Mouse (Mus musculus): ENCODE data around the gene Ppm1g. TPM values are rescaled to one million over a fixed set of nuclear protein-coding genes. Genes with fewer than 3 reads are reported as not detected.

Ppm1g gene
- total RNA-seq (2021) = 10 to 100 TPM; 84.9 to 85.7 TPM
- long read RNA-seq, experiment 1, transcript Ppm1g-201 (10 exons, 2,307 nt) = major isoform, 82 of 87 reads
- long read RNA-seq, experiment 1, partial matches to known transcripts = 1 of 87 reads
- long read RNA-seq, experiment 1, other reads (novel, unspliced or antisense) = 4 of 87 reads
- long read RNA-seq, experiment 2, transcript Ppm1g-201 (10 exons, 2,307 nt) = major isoform, 136 of 151 reads
- long read RNA-seq, experiment 2, partial matches to known transcripts = 6 of 151 reads
- long read RNA-seq, experiment 2, other reads (novel, unspliced or antisense) = 7 of 151 reads

GRCm38 (mm10) chr5:31220448-31221303, at the start of gene Ppm1g:
Ppm1g (minus strand) TSS chr5:31220687.
- DNase-seq (ENCODE audit: low spot score in 2 of 2) = peak; percentile 95 to 96

GRCm38 (mm10) chr5:31267686-31268085, 47.2 kb upstream of the Ppm1g start:
- DNase-seq (ENCODE audit: low spot score in 2 of 2) = no peak

- no peak for DNase-seq (ENCODE audit: low spot score in 2 of 2)
Measured at GRCm38 (mm10) chr5:31266101-31266500, 45.6 kb upstream of the Ppm1g start.

GRCm38 (mm10) chr5:31257616-31258015, 37.1 kb upstream of the Ppm1g start:
- no peak for DNase-seq (ENCODE audit: low spot score in 2 of 2)

GRCm38 (mm10) chr5:31255971-31256370, 35.5 kb upstream of the Ppm1g start:
- no peak for DNase-seq (ENCODE audit: low spot score in 2 of 2)

- DNase-seq (ENCODE audit: low spot score in 2 of 2) = no peak
Measured at GRCm38 (mm10) chr5:31255381-31255780, 34.9 kb upstream of the Ppm1g start.

- DNase-seq (ENCODE audit: low spot score in 2 of 2) = no peak
Measured at GRCm38 (mm10) chr5:31254901-31255300, 34.4 kb upstream of the Ppm1g start.

GRCm38 (mm10) chr5:31254452-31254851, 34.0 kb upstream of the Ppm1g start:
- no peak for DNase-seq (ENCODE audit: low spot score in 2 of 2)

GRCm38 (mm10) chr5:31253806-31254205, 33.3 kb upstream of the Ppm1g start:
- no peak for DNase-seq (ENCODE audit: low spot score in 2 of 2)

GRCm38 (mm10) chr5:31252795-31253545, 32.5 kb upstream of the Ppm1g start:
- DNase-seq (ENCODE audit: low spot score in 2 of 2) = no peak

- no peak for DNase-seq (ENCODE audit: low spot score in 2 of 2)
Measured at GRCm38 (mm10) chr5:31252151-31252550, 31.7 kb upstream of the Ppm1g start.

- peak in 1 of 2 experiments; percentile 22 for DNase-seq (ENCODE audit: low spot score in 2 of 2)
Measured at GRCm38 (mm10) chr5:31251541-31252101, 31.1 kb upstream of the Ppm1g start, which contains the start of gene Krtcap3. Krtcap3 (plus strand) TSS chr5:31251691.

- no peak for DNase-seq (ENCODE audit: low spot score in 2 of 2)
Measured at GRCm38 (mm10) chr5:31250716-31251115, 30.2 kb upstream of the Ppm1g start.

- DNase-seq (ENCODE audit: low spot score in 2 of 2) = no peak
Measured at GRCm38 (mm10) chr5:31242191-31242590, 21.7 kb upstream of the Ppm1g start.

- no peak for DNase-seq (ENCODE audit: low spot score in 2 of 2)
Measured at GRCm38 (mm10) chr5:31241522-31242034, 21.1 kb upstream of the Ppm1g start.

GRCm38 (mm10) chr5:31240637-31241521, 20.4 kb upstream of the Ppm1g start, which contains the start of the genes Nrbp1 and Gm9970:
Nrbp1 (plus strand) TSS chr5:31240864.
Gm9970 (minus strand) TSS chr5:31241232.
- DNase-seq (ENCODE audit: low spot score in 2 of 2) = peak; percentile 94 to 95

- DNase-seq (ENCODE audit: low spot score in 2 of 2) = no peak
Measured at GRCm38 (mm10) chr5:31226641-31227040, 6.2 kb upstream of the Ppm1g start.

- no peak for DNase-seq (ENCODE audit: low spot score in 2 of 2)
Measured at GRCm38 (mm10) chr5:31222696-31223095, 2.2 kb upstream of the Ppm1g start.

GRCm38 (mm10) chr5:31221304-31221945, 938 bp upstream of the Ppm1g start:
- DNase-seq (ENCODE audit: low spot score in 2 of 2) = peak in 1 of 2 experiments; percentile 38

Measured in layer of hippocampus, postnatal 14 days (tissue).